Mouse (Mus musculus) ES-E14 (cell line): ENCODE measurements around the gene Cep68. TPM values are rescaled to one million over a fixed set of nuclear protein-coding genes. Genes with fewer than 3 reads are reported as not detected.
A peak's percentile ranks its signal among the peaks of the same experiment; 100 is the strongest.

Source experiments
- DNase-seq: peaks from one replicate; pipeline ENCODE4 v3.0.0-alpha.2; 2013; ENCODE audit warnings: low read depth, low spot score
- H3K27ac ChIP-seq: 2 replicates; pipeline ENCODE4 v1.5.1; 2012; ENCODE audit warnings: low read depth, mild to moderate bottlenecking, low read length, moderate library complexity, mixed read lengths; ENCODE audit not compliant: poor library complexity, insufficient read depth, severe bottlenecking
- H3K36me3 ChIP-seq: 2 replicates; pipeline ENCODE4 v1.6.1; 2012; ENCODE audit warnings: mild to moderate bottlenecking, low read length, moderate library complexity, mixed read lengths; ENCODE audit not compliant: control insufficient read depth, poor library complexity, insufficient read depth, severe bottlenecking
- H3K4me1 ChIP-seq, 2 experiments: fragments of 150-350 bp in 1 of 2; sonication (generic) in 1 of 2; 2 replicates each; pipeline ENCODE4 v1.6.1; 2012; ENCODE audit warnings: low read length in 2 of 2, mild to moderate bottlenecking in 1 of 2, mixed read lengths in 1 of 2; ENCODE audit not compliant: control insufficient read depth in 2 of 2, insufficient read depth in 2 of 2, poor library complexity in 1 of 2
- H3K4me3 ChIP-seq, 2 experiments: fragments of 150-350 bp in 1 of 2; sonication (generic) in 1 of 2; 2 replicates each; pipeline ENCODE4 v1.5.1; 2012; ENCODE audit warnings: low read length in 2 of 2, low read depth in 1 of 2, mild to moderate bottlenecking in 1 of 2, mixed read lengths in 1 of 2; ENCODE audit not compliant: insufficient read depth in 1 of 2, poor library complexity in 1 of 2, severe bottlenecking in 1 of 2
- H3K9ac ChIP-seq: 2 replicates; pipeline ENCODE4 v1.6.1; 2012; ENCODE audit warnings: low read depth, mild to moderate bottlenecking, low read length, mixed read lengths; ENCODE audit not compliant: poor library complexity, insufficient read depth, severe bottlenecking
- H3K9me3 ChIP-seq: fragments of 150-350 bp; sonication (generic); 2 replicates; pipeline ENCODE4 v1.6.1; 2012; ENCODE audit warnings: low read depth, mild to moderate bottlenecking, low read length; ENCODE audit not compliant: control insufficient read depth, insufficient read depth
- CHD2 ChIP-seq: IDR thresholded peaks from 2 replicates; pipeline ENCODE4 v1.6.1; 2014; ENCODE audit warnings: mild to moderate bottlenecking, low read depth, low read length, inconsistent platforms
- HCFC1 ChIP-seq: IDR thresholded peaks from 2 replicates; pipeline ENCODE4 v1.6.1; 2012; ENCODE audit warnings: low read length, inconsistent platforms, borderline replicate concordance; ENCODE audit not compliant: insufficient read depth
- MAFK ChIP-seq: IDR thresholded peaks from 2 replicates; pipeline ENCODE4 v1.6.1; 2014; ENCODE audit warnings: mild to moderate bottlenecking, low read depth, low read length, inconsistent platforms; ENCODE audit not compliant: insufficient read depth
- ZC3H11A ChIP-seq: IDR thresholded peaks from 2 replicates; pipeline ENCODE4 v1.6.1; 2012; ENCODE audit warnings: low read depth, mild to moderate bottlenecking, inconsistent platforms, low read length, borderline replicate concordance
- ZNF384 ChIP-seq: IDR thresholded peaks from 2 replicates; pipeline ENCODE4 v1.6.1; 2012; ENCODE audit warnings: low read depth, low read length, inconsistent platforms
- in situ Hi-C, 2 experiments: fragments of 600-800 bp; cut with MboI; formaldehyde crosslinking; loops; one replicate each; pipeline ENCODE4 v1.15.1; 2025; ENCODE audit warnings: low sequenced_read_pairs in 2 of 2, inconsistent platforms in 1 of 2; ENCODE audit not compliant: unreplicated experiment in 2 of 2
- total RNA-seq: library from RNA; depleted of rRNA; stranded (reverse); fragments of 300-350 nt; gene quantifications from 2 replicates; pipeline ENCODE4 v1.2.3, GENCODE M21; 2012

Gene Cep68
- total RNA-seq, 1 experiment = 30.9 TPM

GRCm38 (mm10) chr11:20248277-20248676 is 952 bp downstream of the Cep68 start:
- Histone ChIP-seq H3K9me3 (no peaks in the 10 kb centered on the region), H3K36me3 (peaks cover 9% of the 10 kb centered on the region; the same call in 1 of the 2 replicates), H3K4me1 (peaks cover 17% of the 10 kb centered on the region in 2 experiments), H3K9ac (peak overlapping the region; percentile 90; the same call in 1 of the 2 replicates), H3K27ac (no peak overlapping the region), H3K4me3 (peak overlapping the region; percentile 95 to 96; a peak in 3 of 4 replicates)
- no peak for DNase-seq
- in situ Hi-C loops = no loop called here
- no peak for TF ChIP-seq ZC3H11A

- Histone ChIP-seq H3K27ac (no peak overlapping the region), H3K9ac (no peak overlapping the region), H3K4me1 (peaks cover 19 to 22% of the 10 kb centered on the region in 2 experiments), H3K9me3 (no peaks in the 10 kb centered on the region), H3K4me3 (no peak overlapping the region), H3K36me3 (peaks cover 14% of the 10 kb centered on the region; the same call in 1 of the 2 replicates)
- in situ Hi-C loops = no loop called here
- DNase-seq = no peak
- TF ChIP-seq ZC3H11A = no peak
- no peak for TF ChIP-seq HCFC1
- TF ChIP-seq ZNF384 = no peak
- TF ChIP-seq CHD2 = no peak
- TF ChIP-seq MAFK = no peak
These were observed 1.9 kb downstream of the Cep68 start for GRCm38 (mm10) chr11:20247146-20247855.

DNA sequence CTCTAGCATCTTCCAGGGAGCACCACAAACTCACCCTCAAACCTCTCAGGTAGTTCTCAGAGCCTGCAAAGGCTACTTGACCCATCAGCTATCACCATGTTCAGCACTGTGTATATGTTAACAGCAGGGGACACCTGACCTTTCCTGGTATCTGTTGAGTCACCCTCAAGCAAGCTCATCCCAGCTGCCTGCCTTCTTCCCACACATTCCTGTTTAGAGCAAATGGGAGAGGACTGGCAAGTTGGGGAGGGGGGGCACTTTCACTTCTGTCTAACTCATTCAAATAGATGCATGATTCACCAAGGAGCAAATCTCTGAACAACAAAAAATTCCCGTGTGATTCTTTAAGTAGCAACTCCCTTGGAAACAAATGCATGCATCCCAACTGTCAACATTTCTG is 2.6 kb downstream of the Cep68 start:
- Histone ChIP-seq H3K27ac (no peak overlapping the region), H3K4me1 (peaks cover 19 to 22% of the 10 kb centered on the region in 2 experiments), H3K9ac (no peak overlapping the region), H3K4me3 (no peak overlapping the region), H3K9me3 (no peaks in the 10 kb centered on the region), H3K36me3 (peaks cover 18% of the 10 kb centered on the region)
- no peak for DNase-seq
- in situ Hi-C loops = no loop called here
- no peak for TF ChIP-seq ZC3H11A
- TF ChIP-seq MAFK = 0 out of 2 replicates have a peak, but pooled peaks have one; percentile 23

DNA sequence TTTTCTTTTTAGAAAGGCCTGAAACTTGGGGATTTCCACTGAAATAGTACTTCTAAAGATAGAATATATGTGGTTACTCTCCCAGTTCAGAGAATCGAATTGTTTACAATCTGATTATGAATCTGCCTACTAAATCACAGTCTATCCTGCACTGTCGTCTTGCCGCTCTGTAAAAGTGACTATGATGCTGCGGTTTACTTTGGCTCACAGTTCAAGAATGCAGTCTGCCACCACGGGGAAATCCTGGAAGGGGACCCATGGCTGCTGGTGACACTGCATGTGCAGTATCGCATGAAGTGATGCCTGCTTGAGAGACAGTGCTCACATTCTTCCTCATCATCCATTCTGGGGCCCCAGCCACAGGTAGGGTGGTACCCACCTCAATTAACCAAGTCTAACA is 3.9 kb downstream of the Cep68 start:
- Histone ChIP-seq H3K9ac (no peak overlapping the region), H3K4me1 (peaks cover 19 to 23% of the 10 kb centered on the region in 2 experiments), H3K4me3 (no peak overlapping the region), H3K36me3 (peaks cover 30% of the 10 kb centered on the region), H3K27ac (no peak overlapping the region), H3K9me3 (no peaks in the 10 kb centered on the region)
- in situ Hi-C loops = no loop called here
- no peak for DNase-seq
- no peak for TF ChIP-seq ZNF384
- no peak for TF ChIP-seq ZC3H11A
- TF ChIP-seq MAFK = no peak
- TF ChIP-seq HCFC1 = no peak
- TF ChIP-seq CHD2 = no peak
